Mouse (Mus musculus) G1E (cell line): Measurements from ENCODE around the gene Zbtb43. TPM values are rescaled to one million over a fixed set of nuclear protein-coding genes. Genes with fewer than 3 reads are reported as not detected.

Experiments used
- ATAC-seq: 2 replicates; pipeline ENCODE4 v1.8.0; 2016; ENCODE audit warnings: mild to moderate bottlenecking; ENCODE audit not compliant: insufficient number of reproducible peaks, poor library complexity, low FRiP score, severe bottlenecking; ENCODE audit errors: extremely low read depth
- DNase-seq: peaks from one replicate; pipeline ENCODE4 v3.0.0; 2012; ENCODE audit warnings: low spot score
- H3K27me3 ChIP-seq: 2 replicates; pipeline ENCODE4 v1.6.1; 2012; ENCODE audit warnings: mild to moderate bottlenecking, low read length, inconsistent platforms; ENCODE audit not compliant: insufficient read depth
- H3K36me3 ChIP-seq: replicated peaks from 2 replicates; pipeline ENCODE3; 2012; ENCODE audit warnings: mild to moderate bottlenecking, inconsistent platforms
- H3K4me1 ChIP-seq: 2 replicates; pipeline ENCODE4 v1.6.1; 2012; ENCODE audit warnings: low read depth, low read length, inconsistent platforms, mixed read lengths; ENCODE audit not compliant: insufficient read depth
- H3K4me3 ChIP-seq: 2 replicates; pipeline ENCODE4 v1.5.1; 2012; ENCODE audit warnings: low read depth, mild to moderate bottlenecking, inconsistent platforms, low read length, moderate library complexity, mixed read lengths
- H3K9me3 ChIP-seq: replicated peaks from 2 replicates; pipeline ENCODE4 v1.6.1; 2012; ENCODE audit warnings: inconsistent platforms
- CTCF ChIP-seq: IDR thresholded peaks from 2 replicates; pipeline ENCODE4 v1.5.1; 2012; ENCODE audit warnings: low read depth, low read length, inconsistent platforms, mixed read lengths
- GATA1 ChIP-seq: IDR thresholded peaks from 2 replicates; pipeline ENCODE4 v1.6.1; 2012; ENCODE audit warnings: borderline replicate concordance, low read length, inconsistent platforms, mixed read lengths
- GATA2 ChIP-seq: IDR thresholded peaks from 2 replicates; pipeline ENCODE4 v1.6.1; 2012; ENCODE audit warnings: low read depth, low read length, inconsistent platforms, borderline replicate concordance
- POLR2AphosphoS5 ChIP-seq: IDR thresholded peaks from 2 replicates; pipeline ENCODE4 v1.6.1; 2012; ENCODE audit warnings: low read depth, low read length, inconsistent platforms; ENCODE audit not compliant: insufficient replicate concordance
- TAL1 ChIP-seq: conservative IDR thresholded peaks from 2 replicates; pipeline ENCODE4 v1.6.1; 2012; ENCODE audit warnings: low read depth, low read length, inconsistent platforms, mixed read lengths
- polyA plus RNA-seq: library from polyadenylated mRNA; stranded (reverse); fragments of >175 nt; gene quantifications from 2 replicates; pipeline ENCODE4 v1.2.3, GENCODE M21; 2012
- total RNA-seq, 2 experiments: library from RNA; stranded (forward) in 1 of 2; stranded (reverse) in 1 of 2; fragments of 200-1000 nt in 1 of 2; fragments of >200 nt in 1 of 2; fragmentation: Nextera tagmentation in 1 of 2; gene quantifications; 2 replicates each; pipeline ENCODE4 v1.2.3; 2014 to 2017

Zbtb43 gene
- total and polyA plus RNA-seq, 3 experiments, result 3.6 to 22.6 (median 13.2) TPM

DNA sequence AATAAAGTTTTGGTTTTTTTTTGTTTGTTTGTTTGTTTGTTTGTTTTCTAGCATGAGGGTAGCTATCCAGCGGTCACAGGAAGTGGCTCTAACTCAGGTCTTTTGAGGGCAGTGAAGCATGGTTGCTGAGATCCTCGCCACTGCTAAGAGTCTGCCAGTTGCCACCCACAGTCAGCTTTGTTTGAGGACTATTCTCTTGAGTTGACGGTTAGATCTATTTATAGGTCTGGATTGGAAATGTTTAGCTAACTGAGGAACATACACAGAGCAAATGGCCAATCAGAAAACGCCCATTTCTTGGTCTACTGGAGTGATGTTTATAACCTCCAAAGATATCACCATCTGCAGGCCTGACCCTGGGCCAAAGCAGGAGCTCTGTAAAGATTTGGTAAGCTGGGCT, 25.7 kb downstream of the Zbtb43 start:
- no peak overlapping the region for H3K4me3 ChIP-seq
- TF ChIP-seq TAL1 (no peak), POLR2AphosphoS5 (no peak), GATA2 (no peak), CTCF (no peak), GATA1 (no peak)
- peaks cover 27% of the 10 kb centered on the region for H3K27me3 ChIP-seq
- H3K4me1 ChIP-seq, result peaks cover 10% of the 10 kb centered on the region
- H3K36me3 ChIP-seq, result peaks cover 13% of the 10 kb centered on the region
- no peak for DNase-seq
- no peaks in the 10 kb centered on the region for H3K9me3 ChIP-seq
- ATAC-seq, result no peak

DNA sequence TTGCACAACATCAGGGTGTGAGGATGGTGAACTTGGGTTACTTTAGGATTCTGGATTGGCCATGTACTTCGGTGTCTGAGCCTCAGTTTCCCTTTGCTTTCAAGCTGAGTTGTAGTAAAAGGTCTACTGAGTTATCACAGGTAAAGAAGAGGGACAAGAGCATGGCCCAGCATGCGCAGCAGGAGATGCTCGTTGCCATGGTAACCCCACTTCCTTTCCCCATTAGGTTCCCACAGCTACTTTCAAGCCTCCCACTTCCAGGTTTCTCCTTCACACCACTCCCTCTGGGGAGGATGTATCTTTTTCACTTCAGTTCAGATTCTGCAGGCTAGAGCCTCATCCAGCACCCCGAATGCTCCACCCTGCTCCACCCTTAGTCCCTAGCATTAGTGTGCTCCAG, 27.5 kb downstream of the Zbtb43 start:
- no peak overlapping the region for H3K4me3 ChIP-seq
- H3K27me3 ChIP-seq, result peaks cover 43% of the 10 kb centered on the region
- TF ChIP-seq POLR2AphosphoS5 (no peak), CTCF (no peak), GATA1 (no peak), TAL1 (no peak), GATA2 (no peak)
- DNase-seq, result no peak
- H3K36me3 ChIP-seq, result no peaks in the 10 kb centered on the region
- H3K4me1 ChIP-seq, result peaks cover 14% of the 10 kb centered on the region
- no peak for ATAC-seq
- no peaks in the 10 kb centered on the region for H3K9me3 ChIP-seq

- H3K9me3 ChIP-seq, result no peaks in the 10 kb centered on the region
- no peak for TF ChIP-seq GATA2
- no peak for TF ChIP-seq TAL1
- H3K4me1 ChIP-seq, result peaks cover 16% of the 10 kb centered on the region
- DNase-seq (no peak), ATAC-seq (no peak)
- no peaks in the 10 kb centered on the region for H3K36me3 ChIP-seq
- peaks cover 49% of the 10 kb centered on the region for H3K27me3 ChIP-seq
- H3K4me3 ChIP-seq, result no peak overlapping the region; the same call in 1 of the 2 replicates
Measured at GRCm38 (mm10) chr2:33439980-33440670, 28.2 kb downstream of the Zbtb43 start.

DNA sequence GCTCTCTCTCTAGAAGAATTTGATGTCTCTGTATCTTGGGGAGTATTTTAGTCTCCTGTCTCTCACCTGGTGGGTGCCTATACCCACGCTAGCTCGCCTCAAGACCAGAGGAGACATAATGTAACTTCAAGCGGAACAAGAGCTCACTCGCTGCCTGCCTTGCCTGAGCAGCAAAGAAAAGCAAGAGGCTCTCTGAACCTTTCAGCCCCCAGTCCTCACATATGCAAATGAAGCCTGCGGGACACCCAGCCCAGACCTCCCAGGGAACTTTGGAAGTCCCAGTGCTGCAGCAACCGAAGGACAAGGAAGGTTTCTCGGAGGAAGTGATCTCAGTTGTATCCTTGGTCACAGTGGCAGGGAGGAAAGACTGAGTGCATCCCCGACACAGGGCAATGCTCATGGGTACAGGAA, 28.9 kb downstream of the Zbtb43 start:
- H3K4me3 ChIP-seq, result no peak overlapping the region
- H3K4me1 ChIP-seq, result peaks cover 16% of the 10 kb centered on the region
- DNase-seq (no peak), ATAC-seq (no peak)
- H3K9me3 ChIP-seq, result no peaks in the 10 kb centered on the region
- no peaks in the 10 kb centered on the region for H3K36me3 ChIP-seq
- TF ChIP-seq CTCF (no peak), POLR2AphosphoS5 (no peak), TAL1 (no peak), GATA2 (no peak), GATA1 (no peak)
- peaks cover 51% of the 10 kb centered on the region for H3K27me3 ChIP-seq

DNA sequence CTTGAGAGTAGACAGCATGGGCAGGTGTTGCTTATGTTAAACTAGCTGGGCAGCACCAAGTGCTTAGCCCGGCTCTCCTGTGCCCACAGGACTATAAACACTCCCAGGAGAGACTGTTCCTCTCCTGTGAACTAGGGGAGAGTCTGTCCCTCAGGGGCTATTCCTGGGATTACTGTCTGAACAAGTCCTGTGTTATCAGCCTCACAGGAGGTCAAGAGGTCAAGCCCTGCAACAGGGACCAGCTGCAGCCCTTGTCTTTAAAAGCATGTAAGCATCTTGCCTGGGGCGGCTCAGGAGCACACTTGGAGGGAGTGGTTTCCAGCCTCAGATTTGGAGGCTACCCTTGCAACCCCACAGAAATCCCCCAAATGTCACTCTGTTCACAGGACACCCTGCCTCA, 30.0 kb downstream of the Zbtb43 start:
- DNase-seq (no peak), ATAC-seq (no peak)
- Histone ChIP-seq H3K4me3 (no peak overlapping the region), H3K4me1 (peaks cover 16% of the 10 kb centered on the region), H3K9me3 (no peaks in the 10 kb centered on the region), H3K27me3 (peaks cover 51% of the 10 kb centered on the region), H3K36me3 (no peaks in the 10 kb centered on the region)
- TF ChIP-seq GATA2, result no peak
- TF ChIP-seq POLR2AphosphoS5, result no peak
- no peak for TF ChIP-seq GATA1
- TF ChIP-seq TAL1, result no peak
- no peak for TF ChIP-seq CTCF

DNA sequence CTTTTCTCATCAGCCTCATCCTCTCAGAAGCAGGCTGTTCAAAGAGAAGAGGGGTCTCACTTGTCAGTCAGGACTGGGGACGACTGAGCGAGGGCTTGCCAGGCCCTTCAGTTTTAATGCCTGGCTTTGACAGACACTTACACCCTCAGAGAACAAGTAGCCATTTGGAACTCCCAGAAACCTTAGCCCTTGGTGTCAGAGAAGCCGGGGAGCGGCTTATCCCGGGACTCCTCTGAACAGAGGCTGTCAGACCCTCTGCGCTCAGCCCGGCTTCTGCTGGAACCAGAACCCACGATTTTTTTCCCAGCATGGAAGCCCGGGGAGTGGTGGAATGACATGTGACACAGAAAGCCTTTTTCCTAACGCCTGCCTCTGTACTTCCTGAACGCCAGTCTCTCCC, 31.2 kb downstream of the Zbtb43 start:
- ATAC-seq (no peak), DNase-seq (no peak)
- Histone ChIP-seq H3K36me3 (no peaks in the 10 kb centered on the region), H3K27me3 (peaks cover 51% of the 10 kb centered on the region), H3K4me1 (peaks cover 20% of the 10 kb centered on the region), H3K9me3 (no peaks in the 10 kb centered on the region), H3K4me3 (no peak overlapping the region)
- no peak for TF ChIP-seq GATA1
- TF ChIP-seq GATA2, result no peak
- no peak for TF ChIP-seq POLR2AphosphoS5
- no peak for TF ChIP-seq TAL1
